Mouse (Mus musculus) heart, embryonic 11.5 days (tissue): ENCODE results near the gene C130026I21Rik. TPM values are rescaled to one million over a fixed set of nuclear protein-coding genes. Genes with fewer than 3 reads are reported as not detected.
"Not testable (repeated sequence)": the region's sequence is repeated elsewhere in the genome, so short reads cannot be mapped to it uniquely, and the experiment has no call there.

Experiments used
- ATAC-seq: fragments of 200-750 bp; cut with Nextera tagmentation; replicated peaks from 2 replicates; pipeline ENCODE4 v1.8.0; 2017; ENCODE audit warnings: moderate library complexity; ENCODE audit not compliant: insufficient number of reproducible peaks, low FRiP score, low TSS enrichment
- H3K27ac ChIP-seq: fragments of 300-500 bp; sonication (generic); 2 replicates; pipeline ENCODE4 v1.5.1; 2014; ENCODE audit warnings: mild to moderate bottlenecking, low read depth, low read length
- H3K27me3 ChIP-seq: fragments of 300-500 bp; sonication (generic); 2 replicates; pipeline ENCODE4 v1.6.1; 2014; ENCODE audit warnings: mild to moderate bottlenecking, low read length, mixed read lengths; ENCODE audit not compliant: control insufficient read depth, insufficient read depth
- H3K36me3 ChIP-seq: fragments of 300-500 bp; sonication (generic); 2 replicates; pipeline ENCODE4 v1.6.1; 2014; ENCODE audit warnings: mild to moderate bottlenecking, low read length, moderate library complexity, mixed read lengths; ENCODE audit not compliant: control insufficient read depth, insufficient read depth
- H3K4me1 ChIP-seq: fragments of 300-500 bp; sonication (generic); 2 replicates; pipeline ENCODE4 v1.6.1; 2014; ENCODE audit warnings: low read length; ENCODE audit not compliant: control insufficient read depth, insufficient read depth
- H3K4me2 ChIP-seq: fragments of 300-500 bp; sonication (generic); 2 replicates; pipeline ENCODE4 v1.6.1; 2014; ENCODE audit warnings: mild to moderate bottlenecking, moderate library complexity
- H3K4me3 ChIP-seq: fragments of 300-500 bp; sonication (generic); 2 replicates; pipeline ENCODE4 v1.5.1; 2014; ENCODE audit warnings: low read depth, low read length
- H3K9ac ChIP-seq: fragments of 300-500 bp; sonication (generic); 2 replicates; pipeline ENCODE4 v1.6.1; 2014; ENCODE audit warnings: mild to moderate bottlenecking, low read depth, low read length, moderate library complexity
- H3K9me3 ChIP-seq: fragments of 300-500 bp; sonication (generic); replicated peaks from 2 replicates; pipeline ENCODE4 v1.6.1; 2016; ENCODE audit warnings: low read length; ENCODE audit not compliant: control insufficient read depth
- WGBS: fragments of 180-500 bp; shearing (Covaris S2); extraction: QIAGEN DNeasy Blood & Tissue Kit; methylation state at CpG from one replicate; pipeline ENCODE4 v1.1.7; 2014; ENCODE audit not compliant: insufficient replicate concordance; 5-methylcytosine and 5-hydroxymethylcytosine counted together
- polyA plus RNA-seq: library from polyadenylated mRNA; unstranded; fragments of >200 nt; fragmentation: Nextera tagmentation; extraction: Ambion mirVana; gene quantifications from 2 replicates; pipeline ENCODE4 v1.2.1, GENCODE M21; 2014

Gene C130026I21Rik
- polyA plus RNA-seq, 1 experiment from 2014 or later, result not detected

DNA sequence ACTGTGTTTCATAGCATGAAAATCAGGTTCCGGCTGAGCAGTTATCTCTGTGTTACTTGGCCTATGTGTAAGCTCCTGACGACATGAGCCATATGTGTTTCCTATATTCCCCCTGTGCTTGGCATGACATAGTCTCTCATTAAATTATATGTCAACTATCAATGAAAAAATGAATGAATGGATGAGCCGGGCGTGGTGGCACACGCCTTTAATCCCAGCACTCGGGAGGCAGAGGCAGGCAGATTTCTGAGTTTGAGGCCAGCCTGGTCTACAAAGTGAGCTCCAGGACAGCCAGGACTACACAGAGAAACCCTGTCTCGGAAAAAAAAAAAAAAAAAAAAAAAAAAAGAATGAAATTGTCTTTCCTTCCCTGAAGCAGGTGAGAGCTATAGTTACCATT lies 171.3 kb downstream of the C130026I21Rik start:
- not testable (repeated sequence) for ATAC-seq, H3K4me3 ChIP-seq, H3K27me3 ChIP-seq, H3K9me3 ChIP-seq, H3K27ac ChIP-seq, H3K4me2 ChIP-seq, H3K4me1 ChIP-seq, H3K9ac ChIP-seq, H3K36me3 ChIP-seq
- WGBS, result 71% methylated on average over 6 of the region's 7 CpGs

GRCm38 (mm10) chr1:85093011-85093572 lies 177.3 kb downstream of the C130026I21Rik start:
- H3K9me3 ChIP-seq, H3K27me3 ChIP-seq, H3K27ac ChIP-seq, ATAC-seq, H3K9ac ChIP-seq, H3K36me3 ChIP-seq, H3K4me2 ChIP-seq, H3K4me1 ChIP-seq, H3K4me3 ChIP-seq: not testable (repeated sequence)
- WGBS, result 70% methylated on average over 6 of the region's 7 CpGs

DNA sequence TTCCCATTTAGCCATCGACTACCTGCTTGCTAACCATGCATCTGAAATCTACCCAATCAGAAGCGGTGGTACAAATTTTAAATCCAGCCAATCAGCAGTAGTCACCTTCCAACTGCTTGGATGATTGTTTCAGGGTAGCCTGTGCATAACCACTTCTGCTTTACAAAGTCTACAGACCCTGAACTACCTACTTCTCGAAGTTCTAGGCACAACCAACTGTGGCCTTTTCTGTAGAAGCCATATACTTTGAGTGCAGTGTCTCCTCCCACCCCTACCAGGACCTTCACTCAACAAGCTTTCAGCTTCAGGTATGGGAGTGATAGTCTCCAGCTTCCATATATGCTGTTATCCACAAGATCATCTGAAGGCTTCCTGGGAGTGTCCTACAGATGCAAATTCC lies 178.2 kb downstream of the C130026I21Rik start:
- WGBS, result 44% methylated on average over 1 of the region's 3 CpGs
- ATAC-seq, result not testable (repeated sequence)

GRCm38 (mm10) chr1:85086211-85086610 lies 184.2 kb downstream of the C130026I21Rik start:
- H3K27ac ChIP-seq, H3K4me1 ChIP-seq, ATAC-seq, H3K9ac ChIP-seq, H3K9me3 ChIP-seq, H3K4me3 ChIP-seq, H3K36me3 ChIP-seq, H3K4me2 ChIP-seq, H3K27me3 ChIP-seq: not testable (repeated sequence)
- WGBS, result 63% methylated on average over 1 of the region's 1 CpGs

More for the DNA sequence above, 178.2 kb downstream of the C130026I21Rik start:
- H3K27ac ChIP-seq, H3K4me1 ChIP-seq, H3K4me3 ChIP-seq, H3K36me3 ChIP-seq, H3K27me3 ChIP-seq, H3K9ac ChIP-seq, H3K9me3 ChIP-seq, H3K4me2 ChIP-seq: not testable (repeated sequence)

- not testable (repeated sequence) for H3K9me3 ChIP-seq, H3K4me2 ChIP-seq, H3K9ac ChIP-seq, H3K4me1 ChIP-seq, H3K27ac ChIP-seq, H3K27me3 ChIP-seq, H3K36me3 ChIP-seq, ATAC-seq, H3K4me3 ChIP-seq
- WGBS, result 69% methylated on average over 3 of the region's 3 CpGs
These were observed 185.6 kb downstream of the C130026I21Rik start for GRCm38 (mm10) chr1:85084803-85085202.

- not testable (repeated sequence) for H3K4me2 ChIP-seq, H3K27me3 ChIP-seq, ATAC-seq, H3K4me1 ChIP-seq, H3K27ac ChIP-seq, H3K4me3 ChIP-seq, H3K9me3 ChIP-seq, H3K9ac ChIP-seq, H3K36me3 ChIP-seq
- 64% methylated on average over 3 of the region's 3 CpGs for WGBS
These were observed 197.3 kb downstream of the C130026I21Rik start for GRCm38 (mm10) chr1:85073099-85073498.

DNA sequence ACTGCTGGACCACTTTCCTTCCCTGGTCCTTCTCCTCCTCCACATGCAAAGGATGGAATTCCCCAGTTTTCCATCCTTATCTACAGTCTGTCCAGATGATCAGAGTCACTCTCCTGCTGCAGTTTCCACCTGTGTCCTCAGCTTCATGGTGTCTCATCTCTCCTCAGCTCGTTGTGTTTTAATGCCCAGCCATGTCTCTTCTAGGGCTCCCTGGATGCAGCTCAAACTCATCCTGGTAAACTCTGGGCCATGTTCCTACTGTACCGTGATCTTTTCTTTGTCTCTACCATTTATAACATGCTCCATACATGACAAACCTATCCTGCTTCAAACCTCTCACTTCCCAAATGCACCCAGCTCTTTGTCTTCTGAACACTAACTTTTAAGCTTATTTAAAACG lies 198.7 kb downstream of the C130026I21Rik start:
- H3K9ac ChIP-seq, H3K9me3 ChIP-seq, H3K27me3 ChIP-seq, H3K27ac ChIP-seq, ATAC-seq, H3K4me1 ChIP-seq, H3K4me3 ChIP-seq, H3K4me2 ChIP-seq, H3K36me3 ChIP-seq: not testable (repeated sequence)
- 54% methylated on average over 3 of the region's 3 CpGs for WGBS

DNA sequence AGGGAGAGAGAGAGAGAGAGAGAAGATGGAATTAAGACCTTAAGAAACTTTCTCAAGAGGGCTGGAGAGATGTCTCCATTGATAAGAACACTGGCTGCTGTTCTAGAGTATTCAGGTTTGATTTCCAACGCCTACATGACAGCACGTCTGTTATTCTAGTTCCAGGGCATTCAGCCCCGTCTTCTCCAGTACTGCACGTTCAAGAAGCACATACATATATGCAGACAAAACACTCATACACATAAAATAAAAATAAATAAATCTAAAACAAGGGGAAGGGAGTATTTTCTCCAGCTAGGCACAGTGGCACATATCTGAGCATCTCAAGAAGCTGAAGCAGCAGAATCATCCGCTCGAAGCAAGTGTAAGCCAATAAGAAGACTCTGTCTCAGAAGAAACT lies 234.6 kb downstream of the C130026I21Rik start:
- not testable (repeated sequence) for H3K27ac ChIP-seq, H3K36me3 ChIP-seq, H3K4me2 ChIP-seq, H3K4me1 ChIP-seq, H3K9me3 ChIP-seq, ATAC-seq, H3K9ac ChIP-seq, H3K4me3 ChIP-seq, H3K27me3 ChIP-seq
- 65% methylated on average over 4 of the region's 6 CpGs for WGBS

DNA sequence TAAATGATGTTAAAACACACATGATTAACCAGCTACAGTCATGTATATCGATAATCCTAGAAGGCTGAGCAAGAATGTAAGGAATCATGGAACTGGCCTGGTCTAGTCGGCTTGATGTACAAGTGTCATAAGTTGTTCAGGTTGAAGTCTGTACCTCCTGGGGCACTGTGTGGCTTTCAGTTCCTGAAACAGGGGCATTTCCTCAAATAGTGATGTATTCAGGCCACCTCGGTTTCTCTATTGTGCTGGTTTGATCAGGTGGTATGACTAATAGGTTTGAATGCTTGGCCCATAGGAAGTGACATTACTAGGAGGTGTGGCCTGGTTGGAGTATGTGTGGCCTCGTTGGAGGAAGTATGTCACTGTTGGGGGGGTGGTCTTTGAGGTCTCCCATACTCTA lies 236.0 kb downstream of the C130026I21Rik start:
- H3K4me1 ChIP-seq, H3K27ac ChIP-seq, H3K4me2 ChIP-seq, H3K27me3 ChIP-seq, H3K9me3 ChIP-seq, H3K36me3 ChIP-seq, H3K4me3 ChIP-seq, ATAC-seq, H3K9ac ChIP-seq: not testable (repeated sequence)
- 69% methylated on average over 3 of the region's 4 CpGs for WGBS
